Mouse (Mus musculus) embryonic facial prominence, embryonic 10.5 days (tissue): ENCODE measurements at regions not wholly inside any gene's neighbourhood (a gene's known extent, or its start where the extent isn't known, plus 50 kb on each side); places are given as distances from the start of the nearest gene placed in this dataset.

ENCODE experiments used
- DNase-seq: peaks from one replicate; pipeline ENCODE4 v3.0.0-alpha.2; 2017; ENCODE audit warnings: low spot score
- H3K27ac ChIP-seq: fragments of 300-500 bp; sonication (generic); replicated peaks from 2 replicates; pipeline ENCODE4 v1.5.1; 2016; ENCODE audit warnings: mild to moderate bottlenecking
- H3K27me3 ChIP-seq: fragments of 300-500 bp; sonication (generic); replicated peaks from 2 replicates; pipeline ENCODE4 v1.6.1; 2016; ENCODE audit warnings: low read depth, mild to moderate bottlenecking; ENCODE audit not compliant: poor library complexity, severe bottlenecking
- H3K36me3 ChIP-seq: fragments of 300-500 bp; sonication (generic); replicated peaks from 2 replicates; pipeline ENCODE4 v1.6.1; 2016; ENCODE audit warnings: mild to moderate bottlenecking, moderate library complexity
- H3K4me1 ChIP-seq: fragments of 300-500 bp; sonication (generic); 2 replicates; pipeline ENCODE4 v1.6.1; 2016
- H3K4me3 ChIP-seq: fragments of 300-500 bp; sonication (generic); 2 replicates; pipeline ENCODE4 v1.5.1; 2016; ENCODE audit warnings: mild to moderate bottlenecking, moderate library complexity
- H3K9me3 ChIP-seq: fragments of 300-500 bp; sonication (generic); 2 replicates; pipeline ENCODE4 v1.6.1; 2016; ENCODE audit warnings: mild to moderate bottlenecking
- WGBS: fragments of 180-500 bp; shearing (Covaris S2); methylation state at CpG from one replicate; pipeline ENCODE4 v1.1.7; 2016; 5-methylcytosine and 5-hydroxymethylcytosine counted together

- H3K4me1 ChIP-seq = no peaks in the 10 kb centered on the region
- H3K27me3 ChIP-seq = no peaks in the 10 kb centered on the region
- no peak overlapping the region for H3K27ac ChIP-seq
- peaks cover 10% of the 10 kb centered on the region for H3K9me3 ChIP-seq
- no peaks in the 10 kb centered on the region for H3K36me3 ChIP-seq
- 29% methylated on average over 17 of the region's 17 CpGs for WGBS
- H3K4me3 ChIP-seq = no peak overlapping the region
- peak; percentile 9 for DNase-seq
Measured at GRCm38 (mm10) chr7:41739891-41740290, 106.9 kb downstream of the Zfp788 start.
